Mouse (Mus musculus) bone marrow macrophage, adult 2 months (primary cell): ENCODE data around the gene Top2a.

Source experiments
- CTCF ChIP-seq: IDR thresholded peaks from 2 replicates; pipeline ENCODE4 v1.5.1; 2012; ENCODE audit warnings: low read depth, mild to moderate bottlenecking, low read length, moderate library complexity
- POLR2A ChIP-seq: IDR thresholded peaks from 2 replicates; pipeline ENCODE4 v1.6.1; 2012; ENCODE audit warnings: mild to moderate bottlenecking, low read depth, low read length, borderline replicate concordance

GRCm38 (mm10) chr11:98961051-98961592, 62.9 kb downstream of the Top2a start:
- TF ChIP-seq POLR2A (no peak), CTCF (no peak)
